Mouse (Mus musculus): Measurements from ENCODE around the gene Grrp1.

Grrp1 gene

DNA sequence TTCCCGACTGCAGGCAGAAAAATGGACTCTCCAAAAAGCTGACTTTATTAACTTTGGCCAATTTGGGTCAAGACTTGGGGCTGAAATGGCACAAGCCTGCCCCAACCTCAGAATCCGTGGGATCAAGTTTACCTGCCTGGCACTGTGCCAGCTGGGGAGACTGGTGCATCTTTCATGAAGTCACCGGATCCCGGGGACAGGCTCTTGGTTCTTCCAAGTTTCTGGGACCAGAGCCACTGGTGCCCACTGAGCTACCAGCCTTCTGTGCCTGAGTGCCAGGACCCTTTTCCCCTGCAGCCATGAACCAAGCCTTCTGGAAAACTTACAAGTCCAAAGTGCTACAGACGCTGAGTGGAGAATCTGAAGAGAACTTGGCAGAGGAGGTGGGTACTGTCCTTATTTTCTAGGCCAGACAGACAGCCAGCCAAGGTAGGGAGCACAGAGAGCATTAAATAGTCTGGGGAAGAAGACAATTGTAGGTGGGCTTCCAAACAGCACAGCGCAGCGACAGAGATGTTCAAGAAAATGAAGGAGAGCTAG, 7.1 kb downstream of the Grrp1 start, which contains the start of gene Gm30191:
TSS of gene Gm30191 (plus strand) at position 217 of the 540 bp plus-strand sequence.
- CTCF ChIA-PET: no interaction called here

GRCm38 (mm10) chr4:134246256-134246655, 7.7 kb downstream of the Grrp1 start:
- CTCF ChIA-PET: interaction anchor here (0.6 kb wide), 1 partner anchor 107 kb away, joined by 3 read pairs; no protein-coding TSS in a partner anchor

- CTCF ChIA-PET: no interaction called here
Measured at GRCm38 (mm10) chr4:134245148-134245843, 8.6 kb downstream of the Grrp1 start, which contains the start of gene Zfp593. Gene Zfp593, minus strand, starts transcription at chr4:134245592.

DNA sequence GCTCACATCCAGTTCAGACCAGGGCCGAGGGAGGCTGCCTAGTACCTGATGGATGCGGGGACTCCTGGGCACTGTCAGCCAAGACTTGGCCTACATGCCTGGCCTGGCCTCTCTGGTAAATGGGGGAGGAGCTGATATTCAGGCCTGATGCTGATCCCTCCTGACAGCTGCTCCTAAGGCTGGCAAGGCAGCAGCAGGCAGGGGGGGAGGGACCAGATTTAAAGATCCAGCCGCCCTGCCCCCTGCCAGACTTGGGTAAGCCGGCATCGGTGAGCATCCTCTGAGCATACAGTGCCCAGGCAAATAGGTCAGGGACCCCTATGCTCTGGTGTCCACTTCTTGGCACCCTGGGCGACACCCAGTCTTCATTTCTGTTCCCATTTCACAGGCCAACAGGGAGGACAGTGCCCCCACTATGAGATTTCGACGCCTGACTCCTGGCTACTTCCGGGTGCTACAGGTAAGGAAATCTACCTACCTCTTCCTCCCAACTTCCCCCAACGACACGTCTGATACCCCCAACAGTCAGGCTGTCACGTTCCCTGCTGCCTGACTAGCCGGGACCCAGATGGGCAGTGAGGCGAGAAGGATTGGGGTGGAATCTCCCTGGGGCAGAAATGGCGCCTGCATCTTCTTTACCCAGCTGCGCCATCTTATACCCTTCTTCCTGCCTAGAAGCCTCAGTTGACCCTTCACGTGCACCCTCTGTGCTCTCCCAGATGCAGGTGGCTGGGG, 10.2 kb downstream of the Grrp1 start, which contains the start of gene E130218I03Rik:
TSS of gene E130218I03Rik (plus strand) at position 147 of the 735 bp plus-strand sequence.
- CTCF ChIA-PET: no interaction called here

GRCm38 (mm10) chr4:134238686-134239085, 15.2 kb downstream of the Grrp1 start:
- CTCF ChIA-PET: no interaction called here

- CTCF ChIA-PET: no interaction called here
Measured at GRCm38 (mm10) chr4:134238279-134238651, 15.6 kb downstream of the Grrp1 start, which contains the start of gene Cnksr1. Gene Cnksr1, minus strand, starts transcription at chr4:134238399.

- CTCF ChIA-PET: interaction anchor here (0.6 kb wide), 1 partner anchor 1429 kb away, joined by 3 read pairs; no protein-coding TSS in a partner anchor
Measured at GRCm38 (mm10) chr4:134237582-134238278, 16.2 kb downstream of the Grrp1 start.

GRCm38 (mm10) chr4:134234876-134235275, 19.0 kb downstream of the Grrp1 start:
- CTCF ChIA-PET: no interaction called here

DNA sequence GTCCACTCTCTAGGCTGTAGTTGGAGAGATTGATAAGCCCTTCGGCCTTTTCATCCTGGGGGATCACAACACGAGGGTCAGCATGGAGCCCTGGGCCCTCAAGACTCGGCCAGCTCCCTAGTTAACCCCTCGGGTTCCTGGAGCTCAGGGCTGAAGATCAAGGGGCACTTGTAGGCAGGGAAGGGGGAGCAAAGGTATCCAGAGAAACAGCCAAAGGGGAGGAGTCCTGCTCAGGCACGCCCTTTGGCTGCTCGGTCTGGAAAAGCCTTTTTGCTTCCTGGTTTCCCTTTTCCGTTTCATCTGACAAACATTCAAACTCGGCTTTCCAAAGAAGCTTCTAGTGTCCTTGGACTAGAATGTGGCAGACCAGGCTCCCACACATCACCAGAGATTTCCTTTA, 23.5 kb downstream of the Grrp1 start:
- CTCF ChIA-PET: no interaction called here

DNA sequence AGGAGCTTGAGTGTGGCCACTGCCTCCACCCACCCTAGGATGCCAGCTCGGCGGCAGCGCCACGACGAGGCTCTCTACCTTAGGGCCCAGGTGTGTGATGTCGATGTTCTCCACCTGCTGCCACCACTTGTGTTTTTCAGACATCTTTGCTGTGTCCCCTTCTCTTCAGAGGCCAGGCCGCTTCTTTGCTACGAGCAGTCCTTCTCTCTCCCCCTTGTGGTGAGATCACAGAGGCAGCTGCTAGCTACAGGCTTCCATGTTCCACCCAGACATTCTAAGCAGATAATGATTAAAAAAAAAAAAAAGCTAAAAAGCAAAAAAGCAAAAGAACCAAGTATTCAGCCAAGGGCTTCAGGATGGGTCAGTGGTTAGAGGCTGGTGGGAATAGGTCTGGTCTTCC, 26.7 kb downstream of the Grrp1 start, which contains the start of gene Catsper4:
TSS of gene Catsper4 (minus strand) at position 190 of the 400 bp plus-strand sequence.
- CTCF ChIA-PET: no interaction called here

DNA sequence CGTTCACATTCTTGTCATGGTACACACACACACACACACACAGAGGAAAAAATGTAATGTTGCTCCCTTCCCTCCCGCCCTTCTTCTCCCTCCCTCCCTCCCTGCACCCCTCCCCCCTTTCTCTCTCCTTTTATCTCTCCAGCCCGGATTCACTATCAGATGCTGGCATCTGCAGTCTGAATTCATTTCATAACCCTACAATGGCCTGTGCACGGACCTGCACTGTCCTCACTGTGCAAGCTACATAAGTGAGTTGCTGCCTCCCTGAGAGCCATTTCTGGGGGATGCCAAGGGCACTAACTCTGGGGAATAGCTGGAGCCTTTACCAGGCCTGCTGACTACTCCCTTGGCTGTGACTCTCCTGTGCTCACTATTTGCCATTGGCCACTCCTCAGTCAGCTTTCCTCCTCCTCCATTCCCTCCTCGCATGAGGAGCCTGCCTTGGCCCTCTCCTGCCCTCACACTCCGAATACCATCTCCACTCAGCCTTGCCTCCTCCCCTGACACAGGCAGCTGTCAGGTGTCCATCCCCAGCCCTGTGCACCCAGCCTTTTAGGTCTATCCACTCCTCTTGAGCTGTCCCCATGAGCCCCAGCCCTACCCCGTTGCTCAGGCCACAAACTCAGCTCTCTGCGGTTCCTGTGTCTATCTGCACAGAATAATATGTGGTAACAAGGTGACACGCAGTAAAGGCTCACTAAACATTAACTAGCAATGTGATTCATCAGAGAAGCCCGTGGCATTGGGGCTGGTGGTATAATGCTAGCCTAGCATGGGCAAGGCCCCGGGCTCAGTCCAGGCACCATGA, 30.9 kb downstream of the Grrp1 start:
- CTCF ChIA-PET: interaction anchor here (0.7 kb wide), 1 partner anchor 9 kb away, joined by 3 read pairs; no protein-coding TSS in a partner anchor

GRCm38 (mm10) chr4:134206488-134207053, 47.3 kb downstream of the Grrp1 start:
- CTCF ChIA-PET: no interaction called here

DNA sequence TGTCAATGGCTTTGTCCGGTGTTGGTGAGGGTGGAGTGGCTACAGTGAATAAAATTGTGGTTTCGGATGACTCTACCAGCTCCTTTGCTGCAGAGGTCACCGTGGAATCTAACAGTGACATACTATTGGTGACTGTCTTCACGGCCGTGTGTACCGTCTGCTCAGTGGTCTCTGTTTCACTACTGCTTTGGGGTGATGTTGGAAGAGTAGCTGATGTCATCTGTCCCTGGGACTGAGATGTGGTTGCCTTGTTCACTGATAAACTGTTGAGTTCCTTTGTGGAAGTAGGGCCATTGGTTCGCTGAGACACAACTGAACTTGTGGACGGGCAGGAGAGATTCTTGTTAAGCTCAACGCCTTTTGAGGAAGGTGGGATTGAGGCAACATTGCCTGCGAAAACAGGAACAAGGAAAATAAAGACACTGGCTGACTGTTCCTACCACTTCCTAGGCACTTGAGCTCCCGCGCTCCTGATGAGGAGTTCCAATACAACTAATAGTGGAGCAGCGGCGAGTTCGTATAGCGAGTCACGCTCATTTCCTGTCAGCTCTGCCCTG, 50.5 kb downstream of the Grrp1 start:
- CTCF ChIA-PET: no interaction called here

GRCm38 (mm10) chr4:134202904-134203303, 51.0 kb downstream of the Grrp1 start, which contains the start of gene Gm7534:
Gene Gm7534, minus strand, starts transcription at chr4:134203004.
- CTCF ChIA-PET: no interaction called here
